ENCODE assay signal across 21 mouse cellular contexts in genomic region chr5:63960565-63960964, GRCm38 (mm10). TPM values are rescaled to one million over a fixed set of nuclear protein-coding genes. Genes with fewer than 3 reads are reported as not detected.
DNase-seq lines count a peak whose midpoint lies in the region; ATAC-seq lines count a peak whose summit lies in the region.
"Had no signal": no experiment of that assay in that cellular context is flagged by ENCODE, and none has a peak within 500 bp of the region (broad histone marks: within the 10 kb centered on the region; RNA-seq: fewer than 3 reads in every experiment).

No protein-coding gene starts in this region.

- no peak overlapping the region for H3K4me2 ChIP-seq in liver, embryonic 12.5 days
- H3K4me2 ChIP-seq in midbrain, embryonic 13.5 days (replicated peaks) = no peak overlapping the region

- WGBS in liver, embryonic 12.5 days (ENCODE audit: insufficient replicate concordance) = 79% methylated on average over 10 of the region's 10 CpGs
- WGBS in midbrain, embryonic 13.5 days = 97% methylated on average over 10 of the region's 10 CpGs

- DNase-seq in left cerebral cortex, adult 8-10 months (ENCODE audit: low spot score in 2 of 2) = no peak
- DNase-seq: adrenal gland, adult 2 months; adrenal gland, adult 8-10 months; adrenal gland, postnatal 10 days; adrenal gland, postnatal 14 days; adrenal gland, postnatal 25 days; adrenal gland, postnatal 36 days; B cell, adult 2 months; cerebellum, adult 11 months; cerebellum, adult 11-12 months; cerebellum, adult 18-20 months had no signal

- H3K9me3 ChIP-seq in liver, embryonic 12.5 days (replicated peaks) = no peaks in the 10 kb centered on the region
- no peaks in the 10 kb centered on the region for H3K9me3 ChIP-seq in midbrain, embryonic 13.5 days
- H3K9me3 ChIP-seq: G1E had no signal

- H3K27ac ChIP-seq in liver, embryonic 12.5 days = no peak overlapping the region
- no peak overlapping the region for H3K27ac ChIP-seq in midbrain, embryonic 13.5 days

- H3K36me3 ChIP-seq in liver, embryonic 12.5 days = no peaks in the 10 kb centered on the region
- H3K36me3 ChIP-seq in midbrain, embryonic 13.5 days = no peaks in the 10 kb centered on the region

- no peak overlapping the region for H3K4me3 ChIP-seq in liver, embryonic 12.5 days
- no peak overlapping the region for H3K4me3 ChIP-seq in midbrain, embryonic 13.5 days (replicated peaks)

- H3K4me1 ChIP-seq in liver, embryonic 12.5 days = no peaks in the 10 kb centered on the region
- no peaks in the 10 kb centered on the region for H3K4me1 ChIP-seq in midbrain, embryonic 13.5 days (replicated peaks)

- peak; percentile 67 for ATAC-seq in granulocyte monocyte progenitor cell, adult 5-6 weeks (replicated peaks; ENCODE audit: poor library complexity, severe bottlenecking)
- ATAC-seq in megakaryocyte, adult 5-6 weeks (ENCODE audit: poor library complexity, severe bottlenecking) = peak; percentile 77
- ATAC-seq in megakaryocyte progenitor cell, adult 5-6 weeks (replicated peaks; ENCODE audit: poor library complexity) = peak; percentile 77
- ATAC-seq in liver, embryonic 12.5 days = no peak
- ATAC-seq in midbrain, embryonic 13.5 days = no peak
- ATAC-seq: activated CD4-positive, CD25-positive, alpha-beta regulatory T cell, adult 4 months; CD4-positive, CD25-positive, alpha-beta regulatory T cell, adult 4 months; Patski had no signal

- H3K9ac ChIP-seq in liver, embryonic 12.5 days = no peak overlapping the region
- no peak overlapping the region for H3K9ac ChIP-seq in midbrain, embryonic 13.5 days (replicated peaks)

- H3K27me3 ChIP-seq in liver, embryonic 12.5 days (replicated peaks) = no peaks in the 10 kb centered on the region
- no peaks in the 10 kb centered on the region for H3K27me3 ChIP-seq in midbrain, embryonic 13.5 days
- H3K27me3 ChIP-seq: CH12.LX, Patski had no signal

RNA-seq across cellular contexts. Expression of gene Rell1, which starts 8.1 kb away (rescaled TPM):
- 7.3 and 16.2 TPM in 2 replicates for total RNA-seq in granulocyte monocyte progenitor cell, adult 5-6 weeks (2014; fragmentation: Nextera tagmentation)
- total RNA-seq in granulocyte monocyte progenitor cell, adult 5-6 weeks (2017) = 9.3 and 12.1 TPM in 2 replicates
- total RNA-seq in megakaryocyte, adult 5-6 weeks (2015) = 23.3 and 28.7 TPM in 2 replicates
- 27.1 and 28.3 TPM in 2 replicates for total RNA-seq in megakaryocyte, adult 5-6 weeks (2017)
- 9.8 and 11.0 TPM in 2 replicates for total RNA-seq in megakaryocyte progenitor cell, adult 5-6 weeks (2015)
- total RNA-seq in megakaryocyte progenitor cell, adult 5-6 weeks (2017) = 10.5 and 11.8 TPM in 2 replicates
- polyA plus RNA-seq in liver, embryonic 12.5 days (2016; fragmentation: Nextera tagmentation; extraction: Ambion mirVana) = 8.5 and 8.6 TPM in 2 replicates
- 10 to 100 TPM; 12.5 to 14.4 (median 13.8) TPM for total RNA-seq in left cerebral cortex, adult 8-10 months (2022)
- 9.5 and 10.2 TPM in 2 replicates for polyA plus RNA-seq in midbrain, embryonic 13.5 days (2015; fragmentation: Nextera tagmentation; extraction: Ambion mirVana)

Comparison
In these comparisons a context has a peak if more than half of its experiments do, and no peak if none do; other contexts are left out.
1. ATAC-seq: peak in granulocyte monocyte progenitor cell, adult 5-6 weeks (single experiment), megakaryocyte, adult 5-6 weeks (single experiment) and megakaryocyte progenitor cell, adult 5-6 weeks (single experiment); none in liver, embryonic 12.5 days (single experiment) and midbrain, embryonic 13.5 days (single experiment).